Mouse (Mus musculus): ENCODE data around the gene Rapgef4. TPM values are rescaled to one million over a fixed set of nuclear protein-coding genes. Genes with fewer than 3 reads are reported as not detected.

Gene Rapgef4
- polyA plus RNA-seq, 1 experiment from 2014 or later, result 5.0 TPM

DNA sequence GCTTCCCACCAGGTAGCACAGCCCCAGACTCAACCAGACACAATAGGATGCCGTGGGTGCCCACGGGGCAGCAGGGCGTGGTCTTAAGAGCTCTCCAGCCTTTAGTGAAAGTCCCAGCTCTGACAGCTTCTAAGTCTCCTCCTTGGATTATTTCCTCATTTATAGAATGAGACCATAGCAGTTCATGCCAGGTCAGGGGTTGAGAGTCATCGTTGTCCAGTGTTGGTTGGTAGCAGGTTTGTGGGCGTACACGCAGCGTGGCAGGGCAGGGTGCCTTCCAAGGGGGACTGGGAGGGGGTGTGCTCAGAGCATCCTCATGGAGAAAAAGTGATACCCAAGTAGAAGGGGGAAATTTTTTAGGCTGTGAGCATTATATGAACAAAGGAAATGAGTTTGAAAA is 166.2 kb downstream of the Rapgef4 start:
- no peak overlapping the region for H3K4me3 ChIP-seq (ENCODE audit: low read depth, low read length)
- H3K4me2 ChIP-seq (replicated peaks; ENCODE audit: low read depth, low read length), result no peak overlapping the region
- no peak overlapping the region for H3K27ac ChIP-seq (ENCODE audit: low read length)
- H3K27me3 ChIP-seq (replicated peaks; ENCODE audit: insufficient read depth, low read length), result no peaks in the 10 kb centered on the region
- ATAC-seq (no peak), DNase-seq (ENCODE audit: low spot score) (no peak)
- peaks cover 12% of the 10 kb centered on the region for H3K4me1 ChIP-seq (ENCODE audit: insufficient read depth, low read depth, low read length)
- no peaks in the 10 kb centered on the region for H3K9me3 ChIP-seq (ENCODE audit: low read length)
- H3K9ac ChIP-seq (replicated peaks; ENCODE audit: low read depth), result no peak overlapping the region
- WGBS, result 72% methylated on average over 7 of the region's 7 CpGs
- TF ChIP-seq EP300 (IDR thresholded peaks at IDR 0.05) (no peak), CTCF (IDR thresholded peaks at IDR 0.05) (no peak)
- no peaks in the 10 kb centered on the region for H3K36me3 ChIP-seq (ENCODE audit: insufficient read depth, low read length)

DNA sequence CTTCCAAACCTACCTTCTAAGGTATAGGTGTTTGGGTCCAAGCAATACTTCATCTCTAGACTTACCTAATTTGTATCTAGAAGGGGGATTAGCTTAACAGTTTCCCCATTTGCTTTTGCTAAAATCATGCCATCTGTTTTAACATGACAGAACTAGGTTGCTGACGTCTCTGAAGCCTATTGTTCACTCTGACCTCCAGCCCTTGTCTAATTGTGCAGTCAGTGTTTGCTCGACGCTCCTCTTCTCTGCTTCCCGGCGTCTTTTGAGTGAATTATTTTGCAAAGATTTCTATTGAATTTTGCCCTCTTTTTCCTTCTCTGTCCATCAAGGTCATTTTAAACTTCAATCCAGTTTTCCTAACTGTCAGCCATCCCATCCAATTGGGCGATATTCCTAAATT is 166.7 kb downstream of the Rapgef4 start:
- 74% methylated on average over 6 of the region's 6 CpGs for WGBS
- H3K9me3 ChIP-seq (ENCODE audit: low read length), result no peaks in the 10 kb centered on the region
- no peak overlapping the region for H3K27ac ChIP-seq (ENCODE audit: low read length)
- no peaks in the 10 kb centered on the region for H3K36me3 ChIP-seq (ENCODE audit: insufficient read depth, low read length)
- TF ChIP-seq EP300 (IDR thresholded peaks at IDR 0.05) (no peak), CTCF (IDR thresholded peaks at IDR 0.05) (no peak)
- no peak for DNase-seq (ENCODE audit: low spot score)
- peaks cover 12% of the 10 kb centered on the region for H3K4me1 ChIP-seq (ENCODE audit: insufficient read depth, low read depth, low read length)
- H3K9ac ChIP-seq (replicated peaks; ENCODE audit: low read depth), result no peak overlapping the region
- no peaks in the 10 kb centered on the region for H3K27me3 ChIP-seq (replicated peaks; ENCODE audit: insufficient read depth, low read length)
- no peak for ATAC-seq
- H3K4me2 ChIP-seq (replicated peaks; ENCODE audit: low read depth, low read length), result no peak overlapping the region
- H3K4me3 ChIP-seq (ENCODE audit: low read depth, low read length), result no peak overlapping the region

DNA sequence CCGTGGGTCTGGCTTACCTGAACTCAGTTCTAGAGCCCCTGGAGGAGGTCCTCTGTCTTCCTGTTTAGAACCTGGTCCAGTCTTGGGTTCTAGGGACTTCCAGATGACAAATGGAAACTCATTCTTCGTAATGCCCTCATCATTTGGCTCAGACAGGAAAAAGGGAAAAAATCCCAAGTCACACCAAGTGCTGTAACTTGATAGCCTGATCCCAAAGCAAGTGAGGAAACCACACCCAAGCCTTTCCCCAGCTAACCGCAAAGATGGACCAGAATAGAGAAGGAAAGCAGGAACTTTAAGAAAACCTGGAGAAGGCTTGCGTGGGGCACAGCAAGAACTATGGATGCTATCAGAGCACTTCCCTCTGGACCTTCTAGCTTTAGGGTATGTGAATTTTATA is 167.6 kb downstream of the Rapgef4 start:
- H3K9ac ChIP-seq (replicated peaks; ENCODE audit: low read depth), result no peak overlapping the region
- no peak overlapping the region for H3K4me2 ChIP-seq (replicated peaks; ENCODE audit: low read depth, low read length)
- WGBS, result 25% methylated on average over 4 of the region's 4 CpGs
- peaks cover 12% of the 10 kb centered on the region for H3K4me1 ChIP-seq (ENCODE audit: insufficient read depth, low read depth, low read length)
- TF ChIP-seq EP300 (IDR thresholded peaks at IDR 0.05), result no peak
- TF ChIP-seq CTCF (IDR thresholded peaks at IDR 0.05), result no peak
- DNase-seq (ENCODE audit: low spot score), result no peak
- ATAC-seq, result no peak
- no peak overlapping the region for H3K27ac ChIP-seq (ENCODE audit: low read length)
- no peaks in the 10 kb centered on the region for H3K27me3 ChIP-seq (replicated peaks; ENCODE audit: insufficient read depth, low read length)
- no peaks in the 10 kb centered on the region for H3K36me3 ChIP-seq (ENCODE audit: insufficient read depth, low read length)
- H3K4me3 ChIP-seq (ENCODE audit: low read depth, low read length), result no peak overlapping the region
- H3K9me3 ChIP-seq (ENCODE audit: low read length), result no peaks in the 10 kb centered on the region

DNA sequence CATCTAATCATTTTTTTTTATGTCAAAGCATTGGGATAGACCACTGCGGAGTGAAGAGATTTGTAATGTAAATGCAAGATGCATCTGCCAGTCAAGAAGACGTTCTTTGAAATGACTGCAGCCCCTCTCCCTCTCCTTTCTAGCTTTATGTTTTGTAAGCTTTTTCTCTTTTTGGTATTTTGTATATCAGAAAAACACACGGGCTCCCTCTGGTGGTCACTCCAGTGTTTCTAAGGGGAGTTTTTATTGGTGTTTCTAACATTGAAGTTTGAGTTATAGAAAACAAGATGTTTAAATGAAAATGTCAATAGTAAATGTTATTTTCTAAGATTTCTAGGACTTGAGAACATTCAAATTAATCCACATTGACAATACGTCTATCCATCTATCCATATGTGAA is 168.0 kb downstream of the Rapgef4 start:
- Histone ChIP-seq H3K36me3 (ENCODE audit: insufficient read depth, low read length) (no peaks in the 10 kb centered on the region), H3K27me3 (replicated peaks; ENCODE audit: insufficient read depth, low read length) (no peaks in the 10 kb centered on the region), H3K4me2 (replicated peaks; ENCODE audit: low read depth, low read length) (no peak overlapping the region), H3K27ac (ENCODE audit: low read length) (no peak overlapping the region), H3K9ac (replicated peaks; ENCODE audit: low read depth) (no peak overlapping the region), H3K9me3 (ENCODE audit: low read length) (no peaks in the 10 kb centered on the region), H3K4me3 (ENCODE audit: low read depth, low read length) (no peak overlapping the region), H3K4me1 (ENCODE audit: insufficient read depth, low read depth, low read length) (peaks cover 12% of the 10 kb centered on the region)
- TF ChIP-seq EP300 (IDR thresholded peaks at IDR 0.05), result peak; percentile 34
- peak; percentile 77 for TF ChIP-seq CTCF (IDR thresholded peaks at IDR 0.05)
- ATAC-seq, result no peak
- 26% methylated on average over 4 of the region's 4 CpGs for WGBS
- DNase-seq (ENCODE audit: low spot score), result peak; percentile 77

DNA sequence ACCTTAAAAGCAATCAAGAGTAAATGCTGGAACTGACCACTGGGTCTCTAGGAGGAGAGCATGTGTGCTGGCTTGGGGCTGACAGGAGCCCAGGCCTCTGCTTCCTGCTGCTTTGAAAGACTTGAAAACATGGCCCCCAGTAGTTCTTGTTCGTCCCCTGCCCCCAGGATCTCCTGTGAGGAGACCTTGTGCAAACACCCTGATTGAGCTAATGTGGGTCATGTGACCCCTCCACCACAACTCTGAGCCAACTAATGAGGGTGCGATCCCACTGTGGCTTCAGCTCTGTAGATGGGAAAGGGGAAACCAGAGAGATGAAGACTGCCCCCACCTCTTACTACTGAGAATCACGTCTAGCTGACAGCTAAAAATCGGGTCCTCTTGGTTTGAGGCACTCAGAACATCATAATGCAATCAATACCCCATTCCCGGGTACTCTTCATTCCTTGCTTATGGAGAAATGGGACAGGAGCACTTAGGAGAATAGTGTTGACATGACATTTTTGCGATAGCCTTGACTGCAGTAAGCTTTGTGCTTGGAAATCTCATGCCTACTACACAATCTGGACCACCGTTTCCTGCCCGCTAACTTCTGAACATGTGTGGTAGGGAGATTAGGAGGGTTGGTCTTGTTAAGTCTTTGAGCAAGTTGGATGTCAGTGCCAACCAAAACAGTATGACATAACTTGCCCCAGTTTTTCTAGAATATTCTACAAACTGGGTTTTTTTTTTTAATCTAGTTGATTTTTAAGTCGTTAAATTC is 170.9 kb downstream of the Rapgef4 start:
- Histone ChIP-seq H3K36me3 (ENCODE audit: insufficient read depth, low read length) (no peaks in the 10 kb centered on the region), H3K4me1 (ENCODE audit: insufficient read depth, low read depth, low read length) (peaks cover 7% of the 10 kb centered on the region; the same call in 1 of the 2 replicates), H3K4me2 (replicated peaks; ENCODE audit: low read depth, low read length) (no peak overlapping the region), H3K27ac (ENCODE audit: low read length) (no peak overlapping the region), H3K27me3 (replicated peaks; ENCODE audit: insufficient read depth, low read length) (no peaks in the 10 kb centered on the region), H3K9ac (replicated peaks; ENCODE audit: low read depth) (no peak overlapping the region), H3K9me3 (ENCODE audit: low read length) (no peaks in the 10 kb centered on the region), H3K4me3 (ENCODE audit: low read depth, low read length) (no peak overlapping the region)
- 79% methylated on average over 9 of the region's 9 CpGs for WGBS
- TF ChIP-seq CTCF (IDR thresholded peaks at IDR 0.05) (no peak), EP300 (IDR thresholded peaks at IDR 0.05) (no peak)
- no peak for ATAC-seq
- DNase-seq (ENCODE audit: low spot score), result no peak

DNA sequence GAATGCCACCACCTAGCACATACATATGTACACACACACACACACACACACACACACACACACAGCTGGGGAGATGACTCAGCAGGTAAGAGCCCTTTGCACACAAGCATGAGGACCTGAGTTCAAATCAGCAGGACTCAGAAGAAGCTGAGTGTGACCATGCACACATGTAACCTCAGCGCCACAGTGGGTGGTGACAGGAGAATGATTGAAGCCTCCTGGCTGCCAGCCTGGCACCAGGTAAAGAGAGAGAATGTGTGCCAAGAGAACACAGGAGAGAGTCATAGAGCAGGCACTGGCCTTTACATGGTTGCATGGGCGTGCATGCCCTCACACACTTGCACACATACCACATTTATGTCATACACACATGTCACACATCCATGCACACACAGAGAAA is 171.7 kb downstream of the Rapgef4 start:
- DNase-seq (ENCODE audit: low spot score), result no peak
- Histone ChIP-seq H3K4me1 (ENCODE audit: insufficient read depth, low read depth, low read length) (peaks cover 11% of the 10 kb centered on the region; the same call in 1 of the 2 replicates), H3K9me3 (ENCODE audit: low read length) (no peaks in the 10 kb centered on the region), H3K4me2 (replicated peaks; ENCODE audit: low read depth, low read length) (no peak overlapping the region), H3K27me3 (replicated peaks; ENCODE audit: insufficient read depth, low read length) (no peaks in the 10 kb centered on the region), H3K9ac (replicated peaks; ENCODE audit: low read depth) (no peak overlapping the region), H3K4me3 (ENCODE audit: low read depth, low read length) (no peak overlapping the region), H3K27ac (ENCODE audit: low read length) (no peak overlapping the region), H3K36me3 (ENCODE audit: insufficient read depth, low read length) (no peaks in the 10 kb centered on the region)
- ATAC-seq, result no peak
- TF ChIP-seq CTCF (IDR thresholded peaks at IDR 0.05) (no peak), EP300 (IDR thresholded peaks at IDR 0.05) (no peak)
- WGBS, result 94% methylated on average over 2 of the region's 2 CpGs

Data from lung, postnatal 0 days (tissue).